Mouse (Mus musculus) heart, adult 2 months (tissue): ENCODE measurements around the gene Zfp354b.

Experiments
- EP300 ChIP-seq: fragments of 200-500 bp; IDR thresholded peaks from 2 replicates; pipeline ENCODE4 v1.6.1; 2011; ENCODE audit warnings: low read depth, low read length, control low read depth; ENCODE audit not compliant: insufficient read depth
- POLR2A ChIP-seq: fragments of 200-500 bp; IDR thresholded peaks from 2 replicates; pipeline ENCODE4 v1.6.1; 2011; ENCODE audit warnings: mild to moderate bottlenecking, low read depth, low read length, control low read depth; ENCODE audit not compliant: insufficient read depth

DNA sequence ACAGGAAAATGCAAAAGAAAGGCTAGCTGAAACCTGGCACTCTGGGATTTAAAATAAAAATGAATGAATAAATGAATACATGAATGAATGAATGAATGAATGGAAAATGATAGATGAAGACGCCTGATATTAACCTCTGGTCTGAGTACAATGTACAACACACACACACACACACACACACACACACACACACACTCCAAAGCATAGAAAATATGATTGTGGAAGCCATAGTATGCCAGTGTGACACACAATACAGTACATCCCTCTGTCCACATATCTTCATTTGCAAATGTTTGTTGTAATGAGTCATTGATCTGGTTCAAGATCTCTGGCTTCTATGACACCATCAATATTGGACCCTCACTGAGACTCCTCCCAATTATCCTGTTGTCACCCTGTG is 607 bp upstream of the Zfp354b start:
- TF ChIP-seq POLR2A (no peak), EP300 (no peak)
